In genomic region chr6:104761226-104761625, GRCm38 (mm10) we compare ENCODE assay signal across 12 mouse cellular contexts.
"Had no signal": no experiment of that assay in that cellular context is flagged by ENCODE, and none has a peak within 500 bp of the region (broad histone marks: within the 10 kb centered on the region; RNA-seq: fewer than 3 reads in every experiment).

No protein-coding gene starts in this region.

- DNase-seq: kidney, postnatal 14 days; kidney, postnatal 4 days; layer of hippocampus, adult 9-11 months; layer of hippocampus, postnatal 36 days; liver, embryonic 13.5 days; lung, adult 2 months; lung, postnatal 14 days; lung, postnatal 4 days; midbrain, embryonic 14.5 days; thymus, adult 2 months; thymus, postnatal 14 days; thymus, postnatal 4 days had no signal
